Mouse (Mus musculus): ENCODE results near the gene Ip6k2.
A peak's percentile ranks its signal among the peaks of the same experiment; 100 is the strongest.

DNA sequence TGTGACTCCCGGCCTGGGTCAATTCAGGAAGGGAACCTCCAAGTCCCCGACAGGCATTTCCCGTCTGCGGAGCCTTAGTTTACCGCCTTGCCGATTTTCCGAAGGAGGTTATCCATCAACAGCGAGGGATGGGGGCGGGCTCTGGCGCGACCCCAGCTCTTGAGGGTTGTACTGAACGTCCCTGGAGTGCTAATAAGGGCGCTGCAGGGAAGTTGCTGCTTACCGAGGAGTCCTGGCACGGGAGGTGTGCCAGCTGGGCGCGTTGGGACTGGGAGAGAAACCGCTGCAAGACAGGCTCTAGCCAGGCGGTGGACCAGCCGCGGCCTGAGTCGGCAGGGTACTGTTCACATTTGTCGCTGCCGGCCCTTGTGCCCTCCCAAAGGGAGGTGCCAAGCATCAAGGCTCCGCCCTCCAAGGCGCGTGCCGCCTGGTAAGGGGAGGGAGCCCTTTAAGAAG, 70.7 kb downstream of the Ip6k2 start:
- peak; percentile 47 for TF ChIP-seq POLR2A (IDR thresholded peaks at IDR 0.05; ENCODE audit: insufficient read depth, low read depth, low read length)
- TF ChIP-seq CTCF (IDR thresholded peaks at IDR 0.05; ENCODE audit: insufficient read depth, low read depth, low read length): no peak
